In the genomic region with DNA sequence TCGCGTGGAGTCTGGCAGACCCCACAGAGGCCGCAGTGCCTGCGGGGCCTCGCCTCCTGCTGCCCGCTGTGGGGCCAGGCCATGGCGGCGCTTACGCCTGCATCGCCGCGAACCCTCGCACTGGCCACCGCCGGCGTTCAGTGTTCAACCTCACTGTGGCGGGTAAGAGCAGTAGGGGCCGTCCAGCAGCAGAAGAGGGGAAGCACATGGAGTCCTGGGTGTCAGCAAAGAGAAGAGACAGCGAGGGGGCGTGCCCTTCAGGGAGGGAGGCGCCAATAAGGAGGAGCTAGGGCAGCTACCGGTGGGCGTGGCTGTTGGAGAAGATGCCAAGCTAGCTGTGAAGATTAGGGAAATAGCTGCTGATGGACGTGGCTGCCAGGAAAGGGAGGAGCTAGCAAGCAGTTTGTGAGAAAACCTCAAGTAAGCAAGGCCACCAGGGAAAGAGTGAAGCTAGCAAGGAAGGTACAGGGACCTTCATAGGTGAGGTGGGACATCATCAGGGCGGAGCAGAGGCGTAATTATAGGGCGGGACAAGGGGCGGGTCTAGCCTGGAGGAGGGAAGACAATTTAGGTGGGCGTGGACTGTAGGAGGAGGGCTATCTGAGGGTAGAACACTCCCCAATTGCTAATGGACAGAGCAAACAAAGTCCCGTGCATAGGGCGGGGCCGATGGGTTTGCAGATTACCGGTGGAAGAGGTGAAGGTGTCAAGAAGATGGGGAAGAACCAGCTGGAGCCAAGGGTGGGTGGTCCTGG, we compare ENCODE assay signal across 1 mouse cellular context.
TF ChIP-seq lines count a peak whose summit lies in the region.

No protein-coding gene starts in this region.

TF ChIP-seq in C2C12, 6 proteins besides CTCF, POLR2A, EP300 and RAD21:
- TF ChIP-seq MAX (IDR thresholded peaks at IDR 0.05) (no peak), CEBPB (IDR thresholded peaks at IDR 0.05; ENCODE audit: low read depth) (no peak), USF1 (IDR thresholded peaks at IDR 0.05; ENCODE audit: low read depth) (no peak), MYOD1 (IDR thresholded peaks at IDR 0.05; ENCODE audit: control insufficient read depth, insufficient read length, low read depth) (no peak), FOSL1 (IDR thresholded peaks at IDR 0.05; ENCODE audit: insufficient read depth, low read length, poor library complexity, severe bottlenecking) (no peak), MYOG (IDR thresholded peaks at IDR 0.05; ENCODE audit: control insufficient read depth, extremely low read depth, insufficient read length) (no peak)
